Comparison of ENCODE assay signal across 20 mouse cellular contexts in the genomic region with DNA sequence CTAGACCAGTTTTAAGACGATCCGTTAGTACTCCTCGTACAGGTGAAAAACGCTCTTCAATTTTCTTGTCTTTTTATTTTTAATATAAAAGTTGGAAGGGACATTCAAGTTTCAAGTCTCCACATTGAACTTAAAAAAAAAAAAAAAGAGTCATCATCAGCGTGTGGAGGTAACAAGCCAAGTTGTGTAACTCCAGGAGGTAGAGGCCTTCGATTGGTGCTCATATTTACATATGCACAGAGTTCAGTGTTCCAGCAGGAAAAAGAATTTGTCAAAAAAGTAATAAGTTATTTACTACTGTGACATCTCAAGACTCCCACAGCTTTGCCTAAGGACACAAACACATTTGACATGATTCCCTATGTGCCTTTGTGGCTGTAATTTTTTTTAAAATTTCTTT.
"Had no signal": no experiment of that assay in that cellular context is flagged by ENCODE, and none has a peak within 500 bp of the region (broad histone marks: within the 10 kb centered on the region; RNA-seq: fewer than 3 reads in every experiment).

No protein-coding gene starts in this region.

- H3K27me3 ChIP-seq: heart, embryonic 13.5 days; heart, embryonic 15.5 days; hindbrain, embryonic 12.5 days; intestine, embryonic 15.5 days; limb, embryonic 12.5 days; liver, embryonic 12.5 days had no signal

- H3K4me3 ChIP-seq: heart, embryonic 13.5 days; heart, embryonic 15.5 days; hindbrain, embryonic 10.5 days; hindbrain, embryonic 12.5 days; intestine, embryonic 15.5 days; layer of hippocampus, adult 2 months; left cerebral cortex, adult 2 months; limb, embryonic 10.5 days; limb, embryonic 12.5 days; liver, embryonic 12.5 days had no signal

- H3K36me3 ChIP-seq: intestine, embryonic 15.5 days had no signal

- H3K4me1 ChIP-seq: hindbrain, embryonic 10.5 days; hindbrain, embryonic 12.5 days; intestine, embryonic 15.5 days; limb, embryonic 10.5 days; limb, embryonic 12.5 days had no signal

- H3K4me2 ChIP-seq: heart, embryonic 11.5 days; heart, embryonic 13.5 days; heart, embryonic 15.5 days; hindbrain, embryonic 12.5 days; hindbrain, embryonic 14.5 days; intestine, embryonic 15.5 days; limb, embryonic 12.5 days; liver, embryonic 12.5 days had no signal

- H3K9ac ChIP-seq: heart, embryonic 13.5 days; heart, embryonic 15.5 days; hindbrain, embryonic 12.5 days; hindbrain, embryonic 14.5 days; intestine, embryonic 15.5 days; limb, embryonic 12.5 days; liver, embryonic 12.5 days; liver, embryonic 14.5 days had no signal

- H3K27ac ChIP-seq: hindbrain, embryonic 10.5 days; hindbrain, embryonic 12.5 days; hindbrain, embryonic 14.5 days; intestine, embryonic 15.5 days; layer of hippocampus, adult 2 months; left cerebral cortex, adult 2 months; limb, embryonic 10.5 days; limb, embryonic 12.5 days; liver, embryonic 12.5 days; liver, embryonic 14.5 days had no signal

- ATAC-seq: hindbrain, embryonic 16.5 days; inflammation-experienced regulatory T-cells, adult 6 months; intestine, embryonic 15.5 days; intestine, postnatal 0 days; liver, embryonic 12.5 days had no signal

- DNase-seq: gastrocnemius, adult 2 months; gastrocnemius, postnatal 10 days; gastrocnemius, postnatal 25 days; heart, postnatal 4 days had no signal

- H3K9me3 ChIP-seq: heart, embryonic 13.5 days; heart, embryonic 15.5 days; hindbrain, embryonic 10.5 days; hindbrain, embryonic 12.5 days; intestine, embryonic 15.5 days; limb, embryonic 10.5 days; limb, embryonic 12.5 days; liver, embryonic 12.5 days had no signal
